Mouse (Mus musculus) erythroblast, embryonic 14.5 days (primary cell): ENCODE data around the gene Mydgf.

Source experiments
- GATA1 ChIP-seq: IDR thresholded peaks from 2 replicates; pipeline ENCODE4 v1.6.1; 2012; ENCODE audit warnings: low read length, inconsistent platforms, mixed read lengths
- TAL1 ChIP-seq: IDR thresholded peaks from 3 replicates; pipeline ENCODE4 v1.6.1; 2012; ENCODE audit warnings: low read length, inconsistent platforms, mixed read lengths

DNA sequence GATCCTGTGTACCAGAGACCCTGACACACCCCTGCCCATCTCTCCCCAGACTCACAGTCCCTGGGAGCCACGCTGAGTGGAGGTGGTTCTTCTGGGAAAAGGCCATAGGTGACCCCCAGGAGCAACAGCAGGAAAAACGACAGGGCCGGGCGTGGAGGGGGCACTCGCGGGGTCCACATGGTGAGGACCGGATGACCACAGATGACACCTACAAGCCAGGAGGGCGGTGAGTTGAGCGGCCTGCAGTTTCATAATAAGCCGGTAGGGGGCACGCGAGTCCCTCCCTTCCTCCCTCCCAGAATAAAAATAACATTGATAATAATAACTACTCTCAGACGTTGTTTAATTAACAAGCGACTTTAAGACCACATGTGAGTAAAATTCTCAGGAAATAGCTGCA is 51.1 kb downstream of the Mydgf start:
- TF ChIP-seq TAL1 (no peak), GATA1 (no peak)
